Mouse (Mus musculus) hindbrain, embryonic 14.5 days (tissue): ENCODE results near the gene Hsd17b2. TPM values are rescaled to one million over a fixed set of nuclear protein-coding genes. Genes with fewer than 3 reads are reported as not detected.

Experiments
- ATAC-seq: fragments of 200-750 bp; cut with Nextera tagmentation; 2 replicates; pipeline ENCODE4 v1.8.0; 2017; ENCODE audit warnings: moderate number of reproducible peaks, mild to moderate bottlenecking, moderate TSS enrichment, moderate library complexity; ENCODE audit not compliant: low FRiP score
- DNase-seq: peaks from one replicate; pipeline ENCODE4 v3.0.0-alpha.2; 2015; ENCODE audit warnings: low spot score
- H3K27ac ChIP-seq: fragments of 300-500 bp; sonication (generic); 2 replicates; pipeline ENCODE4 v1.5.1; 2014; ENCODE audit warnings: mild to moderate bottlenecking, moderate library complexity
- H3K27me3 ChIP-seq: fragments of 300-500 bp; sonication (generic); 2 replicates; pipeline ENCODE4 v1.6.1; 2014; ENCODE audit warnings: mild to moderate bottlenecking, low read length, mixed read lengths; ENCODE audit not compliant: control insufficient read depth, insufficient read depth
- H3K36me3 ChIP-seq: fragments of 300-500 bp; sonication (generic); replicated peaks from 2 replicates; pipeline ENCODE4 v1.6.1; 2014; ENCODE audit not compliant: control insufficient read depth, insufficient read depth
- H3K4me1 ChIP-seq: fragments of 300-500 bp; sonication (generic); replicated peaks from 2 replicates; pipeline ENCODE4 v1.6.1; 2014; ENCODE audit warnings: antibody characterized with exemption, low read length, mixed read lengths; ENCODE audit not compliant: control insufficient read depth, insufficient read depth
- H3K4me2 ChIP-seq: fragments of 300-500 bp; sonication (generic); replicated peaks from 2 replicates; pipeline ENCODE4 v1.6.1; 2014; ENCODE audit warnings: mild to moderate bottlenecking, moderate library complexity
- H3K4me3 ChIP-seq: fragments of 300-500 bp; sonication (generic); replicated peaks from 2 replicates; pipeline ENCODE4 v1.5.1; 2014; ENCODE audit warnings: mild to moderate bottlenecking, low read length
- H3K9ac ChIP-seq: fragments of 300-500 bp; sonication (generic); 2 replicates; pipeline ENCODE4 v1.6.1; 2014
- H3K9me3 ChIP-seq: fragments of 300-500 bp; sonication (generic); 2 replicates; pipeline ENCODE4 v1.6.1; 2016; ENCODE audit warnings: low read length; ENCODE audit not compliant: control insufficient read depth
- WGBS: fragments of 180-500 bp; shearing (Covaris S2); extraction: QIAGEN DNeasy Blood & Tissue Kit; methylation state at CpG from one replicate; pipeline ENCODE4 v1.1.7; 2014; 5-methylcytosine and 5-hydroxymethylcytosine counted together
- polyA plus RNA-seq: library from polyadenylated mRNA; unstranded; fragments of >200 nt; fragmentation: Nextera tagmentation; extraction: Ambion mirVana; gene quantifications from 2 replicates; pipeline ENCODE4 v1.2.1, GENCODE M21; 2014

Hsd17b2 gene
- polyA plus RNA-seq, 1 experiment from 2014 or later, result 0.25 TPM

DNA sequence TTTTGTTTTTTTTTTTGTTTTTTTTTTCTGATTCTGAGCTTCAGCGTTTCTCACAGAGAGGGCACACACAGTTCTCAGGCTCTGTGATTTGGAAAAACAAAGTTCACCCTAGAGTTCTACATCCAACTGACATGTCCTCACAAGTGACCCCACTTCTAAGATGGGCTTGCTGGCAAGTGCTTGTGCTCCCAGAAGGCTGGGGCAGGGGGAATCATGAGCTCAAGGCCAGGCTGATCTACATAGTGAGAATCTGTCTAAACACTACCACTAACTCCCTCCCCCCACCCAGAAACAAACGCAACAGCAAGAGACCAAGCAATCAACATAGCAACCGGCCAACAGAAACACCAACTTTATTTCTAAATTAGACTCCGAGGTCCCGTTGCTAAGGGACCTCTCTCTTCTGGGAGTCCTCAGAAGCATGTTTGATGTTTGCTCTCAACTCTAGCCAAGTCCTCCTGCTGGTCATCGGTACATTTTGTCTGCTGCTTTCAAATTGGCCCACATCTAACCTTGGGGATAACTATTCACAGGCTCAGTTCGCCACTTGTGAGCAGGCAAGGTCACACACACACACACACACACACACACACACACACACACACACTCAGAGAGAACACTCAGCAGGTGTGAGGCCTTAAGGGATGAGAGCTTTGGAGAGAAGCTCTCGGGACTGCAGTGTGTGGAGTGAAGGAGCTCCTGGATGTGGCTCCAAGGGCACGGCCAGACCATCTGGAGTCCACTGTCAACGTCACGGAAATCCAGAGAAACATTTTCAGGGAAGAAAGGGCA lies 77.0 kb downstream of the Hsd17b2 start:
- no peaks in the 10 kb centered on the region for H3K9me3 ChIP-seq
- no peak overlapping the region for H3K9ac ChIP-seq
- no peaks in the 10 kb centered on the region for H3K27me3 ChIP-seq
- H3K36me3 ChIP-seq, result no peaks in the 10 kb centered on the region
- no peak overlapping the region for H3K4me2 ChIP-seq
- no peak for DNase-seq
- H3K27ac ChIP-seq, result no peak overlapping the region
- 74% methylated on average over 11 of the region's 11 CpGs for WGBS
- no peak for ATAC-seq
- H3K4me1 ChIP-seq, result no peaks in the 10 kb centered on the region
- H3K4me3 ChIP-seq, result no peak overlapping the region

DNA sequence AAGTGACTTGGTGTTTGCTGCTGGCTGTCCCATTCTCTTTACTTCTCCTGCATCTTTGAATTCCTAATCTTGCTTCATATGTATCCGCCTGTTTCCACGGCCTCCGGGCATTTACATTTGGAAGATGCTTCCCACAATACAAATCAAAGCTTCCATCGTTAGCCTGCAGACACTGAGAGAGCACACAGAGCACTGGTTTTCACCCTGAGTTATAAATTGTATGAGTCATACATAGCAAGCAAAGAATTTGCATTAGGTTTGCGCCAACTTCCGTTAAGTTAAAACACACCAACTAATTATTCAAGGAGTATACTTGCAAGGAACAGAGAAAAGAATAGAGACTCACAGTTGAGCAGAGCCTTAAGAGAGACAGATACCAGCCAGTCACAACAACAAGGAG lies 77.6 kb downstream of the Hsd17b2 start:
- Histone ChIP-seq H3K4me3 (no peak overlapping the region), H3K4me2 (no peak overlapping the region), H3K9ac (no peak overlapping the region), H3K9me3 (no peaks in the 10 kb centered on the region), H3K4me1 (no peaks in the 10 kb centered on the region), H3K36me3 (no peaks in the 10 kb centered on the region), H3K27me3 (no peaks in the 10 kb centered on the region), H3K27ac (no peak overlapping the region)
- ATAC-seq, result no peak
- WGBS, result 80% methylated on average over 6 of the region's 6 CpGs
- DNase-seq, result no peak

DNA sequence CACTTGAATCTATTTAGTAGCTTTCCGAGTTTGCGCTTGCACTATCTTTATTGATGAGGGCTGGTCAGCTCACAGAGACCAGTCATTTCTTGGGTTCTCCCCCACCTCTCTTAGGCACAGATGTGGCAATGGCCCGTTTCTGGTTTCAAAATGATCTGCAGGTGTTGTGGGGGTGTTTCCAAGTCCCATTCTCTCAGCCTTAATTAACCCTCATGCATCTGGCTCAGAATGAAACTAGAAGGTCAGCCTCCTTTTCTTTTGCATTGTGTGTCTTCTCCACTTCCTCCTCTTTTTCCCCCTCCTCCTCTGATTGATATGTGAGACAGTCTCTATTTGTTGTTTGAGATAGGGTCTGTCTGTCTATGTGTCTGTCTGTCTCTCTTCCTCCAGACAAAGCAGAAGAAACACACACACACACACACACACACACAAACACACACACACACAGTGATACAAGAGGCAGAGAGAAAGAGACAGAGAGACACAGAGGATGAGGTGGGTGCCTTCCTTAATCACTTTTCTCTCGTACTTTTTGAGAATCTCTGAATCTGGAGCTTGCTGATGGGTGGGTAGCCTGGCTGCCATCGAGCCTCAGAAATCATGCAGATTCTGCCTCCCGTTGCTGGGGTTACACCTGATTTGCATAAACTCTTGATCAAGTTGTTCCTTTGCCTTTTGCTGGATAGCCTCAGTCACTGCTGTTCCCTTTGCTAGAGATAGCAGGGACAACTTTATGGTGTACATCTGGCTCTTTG lies 79.8 kb downstream of the Hsd17b2 start:
- WGBS, result 63% methylated on average over 6 of the region's 6 CpGs
- H3K4me2 ChIP-seq, result no peak overlapping the region
- H3K4me1 ChIP-seq, result no peaks in the 10 kb centered on the region
- peaks cover 1% of the 10 kb centered on the region; the same call in 1 of the 2 replicates for H3K9me3 ChIP-seq
- DNase-seq (no peak), ATAC-seq (no peak)
- no peaks in the 10 kb centered on the region for H3K27me3 ChIP-seq
- no peak overlapping the region for H3K4me3 ChIP-seq
- no peak overlapping the region for H3K9ac ChIP-seq
- H3K27ac ChIP-seq, result no peak overlapping the region
- H3K36me3 ChIP-seq, result no peaks in the 10 kb centered on the region

DNA sequence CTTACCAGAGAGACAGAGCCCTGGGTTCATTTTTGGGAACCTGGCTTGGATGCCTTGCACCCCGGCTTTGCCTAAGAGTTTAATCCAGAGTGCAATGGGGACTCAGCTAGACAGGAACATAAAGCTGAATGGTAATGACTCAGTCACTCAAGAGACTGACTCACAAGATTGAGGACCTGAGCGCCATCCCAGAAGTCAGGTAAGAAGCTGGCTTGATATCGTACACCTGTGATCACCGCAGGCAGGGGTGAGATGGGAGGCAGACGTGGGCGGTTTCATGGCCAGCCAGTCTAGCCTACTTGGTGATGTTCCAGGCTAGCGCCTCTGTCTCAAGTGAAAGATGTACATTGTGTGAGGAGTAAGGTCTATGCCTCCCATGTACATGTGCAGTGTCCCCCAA lies 81.3 kb downstream of the Hsd17b2 start:
- 96% methylated on average over 7 of the region's 7 CpGs for WGBS
- no peak overlapping the region for H3K9ac ChIP-seq
- no peaks in the 10 kb centered on the region for H3K36me3 ChIP-seq
- H3K27ac ChIP-seq, result no peak overlapping the region
- no peaks in the 10 kb centered on the region for H3K27me3 ChIP-seq
- H3K4me2 ChIP-seq, result no peak overlapping the region
- no peak for DNase-seq
- H3K4me3 ChIP-seq, result no peak overlapping the region
- ATAC-seq, result no peak
- peaks cover 9% of the 10 kb centered on the region for H3K9me3 ChIP-seq
- H3K4me1 ChIP-seq, result no peaks in the 10 kb centered on the region

DNA sequence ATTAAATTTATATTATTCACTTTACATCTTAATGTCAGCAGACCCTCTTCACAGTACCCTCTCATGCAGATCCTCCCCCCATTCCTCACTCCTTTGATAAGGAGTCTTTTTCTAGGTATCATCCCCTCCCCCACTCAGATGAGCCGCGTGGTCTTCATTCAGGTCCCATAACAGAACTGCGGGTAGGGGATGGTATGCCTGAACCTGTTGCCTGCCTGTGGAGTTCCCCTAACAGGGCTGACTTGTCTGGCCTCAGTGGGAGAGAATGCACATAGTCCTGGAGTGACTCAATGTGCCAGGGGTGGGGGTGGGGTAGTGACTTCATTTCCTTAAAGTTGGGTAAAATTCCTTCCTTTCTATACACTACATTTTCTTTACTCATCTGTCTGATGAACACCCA lies 84.7 kb downstream of the Hsd17b2 start:
- WGBS, result 91% methylated on average over 3 of the region's 3 CpGs
- peaks cover 16% of the 10 kb centered on the region for H3K36me3 ChIP-seq
- DNase-seq, result no peak
- no peaks in the 10 kb centered on the region for H3K27me3 ChIP-seq
- ATAC-seq, result no peak
- no peak overlapping the region for H3K9ac ChIP-seq
- peaks cover 9% of the 10 kb centered on the region for H3K9me3 ChIP-seq
- H3K4me1 ChIP-seq, result no peaks in the 10 kb centered on the region
- no peak overlapping the region for H3K4me3 ChIP-seq
- no peak overlapping the region for H3K4me2 ChIP-seq
- H3K27ac ChIP-seq, result no peak overlapping the region

DNA sequence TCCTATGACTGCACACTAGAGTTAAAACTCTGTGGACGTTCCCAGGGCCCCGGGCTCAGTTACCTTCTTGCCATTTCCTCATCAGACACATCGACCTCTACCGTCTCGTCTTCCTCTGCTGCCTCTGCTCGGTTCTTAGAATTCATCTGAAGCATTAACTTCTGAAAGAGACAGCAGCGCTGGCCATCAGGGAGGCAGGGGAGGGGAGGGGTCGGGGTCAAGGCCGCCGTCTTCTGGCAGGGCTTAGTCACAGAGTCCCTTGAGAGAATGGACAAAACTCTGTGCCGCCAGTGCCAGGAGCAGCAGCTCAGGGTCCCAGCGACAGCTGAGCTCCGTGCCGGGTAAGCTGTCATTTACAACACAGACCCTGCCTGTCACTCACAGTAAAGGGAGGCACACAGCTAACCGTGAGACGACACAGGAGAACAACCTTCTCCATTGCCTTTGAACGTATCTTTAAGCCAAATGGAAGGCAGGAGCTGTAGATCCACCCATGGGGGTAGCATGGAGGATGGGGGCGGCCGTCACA lies 91.0 kb downstream of the Hsd17b2 start:
- DNase-seq, result no peak
- no peak for ATAC-seq
- H3K9ac ChIP-seq, result no peak overlapping the region
- no peak overlapping the region for H3K27ac ChIP-seq
- H3K4me1 ChIP-seq, result peaks cover 7% of the 10 kb centered on the region; the same call in 1 of the 2 replicates
- H3K36me3 ChIP-seq, result peaks cover 64% of the 10 kb centered on the region
- H3K9me3 ChIP-seq, result no peaks in the 10 kb centered on the region
- no peak overlapping the region for H3K4me3 ChIP-seq
- no peaks in the 10 kb centered on the region for H3K27me3 ChIP-seq
- WGBS, result 50% methylated on average over 19 of the region's 19 CpGs
- no peak overlapping the region for H3K4me2 ChIP-seq

DNA sequence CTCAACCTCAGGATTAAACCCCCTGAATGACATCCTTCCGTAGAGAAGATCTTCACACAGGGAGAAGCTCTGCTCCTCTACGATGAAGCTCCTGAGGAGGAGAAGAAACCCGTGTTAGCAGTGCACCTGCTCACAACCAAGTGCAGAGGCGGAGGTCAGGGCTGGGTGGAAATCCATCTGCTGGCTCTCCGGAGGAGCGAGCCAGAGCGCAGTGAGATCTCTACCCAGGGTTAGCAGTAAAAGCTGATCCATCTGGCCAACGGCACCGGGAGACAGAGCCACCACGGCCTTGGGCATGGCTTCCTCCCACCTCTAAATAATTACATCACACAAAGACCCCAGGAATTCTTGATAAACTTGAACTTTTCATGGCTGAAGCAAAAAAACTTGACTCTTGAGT lies 92.9 kb downstream of the Hsd17b2 start:
- H3K4me3 ChIP-seq, result no peak overlapping the region
- H3K9ac ChIP-seq, result no peak overlapping the region
- 74% methylated on average over 10 of the region's 10 CpGs for WGBS
- H3K27ac ChIP-seq, result no peak overlapping the region
- H3K9me3 ChIP-seq, result no peaks in the 10 kb centered on the region
- no peak overlapping the region for H3K4me2 ChIP-seq
- ATAC-seq (no peak), DNase-seq (no peak)
- peaks cover 73% of the 10 kb centered on the region for H3K36me3 ChIP-seq
- H3K4me1 ChIP-seq, result peaks cover 7% of the 10 kb centered on the region; the same call in 1 of the 2 replicates
- no peaks in the 10 kb centered on the region for H3K27me3 ChIP-seq

DNA sequence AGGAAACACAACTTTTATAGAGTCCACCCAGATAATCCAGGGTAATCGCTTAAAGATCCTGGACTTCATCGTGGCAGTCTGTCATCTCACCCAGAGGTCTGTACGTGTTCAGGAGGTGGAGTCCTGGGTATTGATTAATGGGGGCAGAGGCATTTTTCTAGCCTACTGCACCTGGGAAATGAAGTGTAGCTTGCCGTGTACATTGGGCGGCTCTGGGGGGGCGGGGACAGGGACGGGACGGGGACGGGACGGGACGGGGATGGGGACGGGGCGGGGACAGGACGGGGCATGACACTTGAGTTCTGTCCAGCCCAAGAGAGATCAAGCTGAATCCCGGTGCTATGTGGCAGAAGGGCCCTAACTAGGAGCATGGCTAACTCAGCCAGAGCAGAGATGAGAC lies 94.8 kb downstream of the Hsd17b2 start:
- Histone ChIP-seq H3K4me1 (peaks cover 16% of the 10 kb centered on the region), H3K4me3 (no peak overlapping the region), H3K9me3 (no peaks in the 10 kb centered on the region), H3K27ac (no peak overlapping the region), H3K36me3 (peaks cover 62% of the 10 kb centered on the region), H3K4me2 (no peak overlapping the region), H3K27me3 (no peaks in the 10 kb centered on the region), H3K9ac (no peak overlapping the region)
- DNase-seq, result no peak
- WGBS, result 92% methylated on average over 15 of the region's 15 CpGs
- ATAC-seq, result no peak

DNA sequence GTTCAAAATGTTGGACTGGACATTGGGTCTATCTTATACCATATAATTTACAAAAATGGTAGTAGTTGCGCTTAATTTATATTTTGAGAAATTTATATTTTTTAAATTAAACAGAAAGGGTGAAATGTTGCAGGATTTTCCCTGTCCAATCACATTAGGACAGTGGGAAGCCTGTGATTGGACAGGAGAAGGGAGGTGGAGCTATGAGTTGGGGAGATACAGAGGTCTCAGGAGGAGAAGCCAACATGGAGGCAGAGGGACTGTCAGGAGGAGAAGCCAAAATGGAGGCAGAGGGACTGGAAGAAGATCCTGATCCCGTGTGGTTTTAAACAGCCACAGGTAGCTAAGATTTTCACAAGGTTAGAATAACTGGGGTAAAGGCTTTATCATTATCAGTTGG lies 96.4 kb downstream of the Hsd17b2 start:
- WGBS, result 98% methylated on average over 2 of the region's 2 CpGs
- no peak overlapping the region for H3K27ac ChIP-seq

More for the DNA sequence above, 96.4 kb downstream of the Hsd17b2 start:
- Histone ChIP-seq H3K36me3 (peaks cover 46% of the 10 kb centered on the region), H3K4me1 (peaks cover 16% of the 10 kb centered on the region), H3K4me3 (no peak overlapping the region), H3K4me2 (no peak overlapping the region), H3K9ac (no peak overlapping the region), H3K27me3 (no peaks in the 10 kb centered on the region), H3K9me3 (no peaks in the 10 kb centered on the region)
- DNase-seq (no peak), ATAC-seq (no peak)
